Mouse (Mus musculus) kidney, adult 9 months (tissue): Measurements from ENCODE around the gene Mvb12b.

Experiments
- DNase-seq: peaks from one replicate; pipeline ENCODE4 v3.0.0; 2022

Mvb12b gene

DNA sequence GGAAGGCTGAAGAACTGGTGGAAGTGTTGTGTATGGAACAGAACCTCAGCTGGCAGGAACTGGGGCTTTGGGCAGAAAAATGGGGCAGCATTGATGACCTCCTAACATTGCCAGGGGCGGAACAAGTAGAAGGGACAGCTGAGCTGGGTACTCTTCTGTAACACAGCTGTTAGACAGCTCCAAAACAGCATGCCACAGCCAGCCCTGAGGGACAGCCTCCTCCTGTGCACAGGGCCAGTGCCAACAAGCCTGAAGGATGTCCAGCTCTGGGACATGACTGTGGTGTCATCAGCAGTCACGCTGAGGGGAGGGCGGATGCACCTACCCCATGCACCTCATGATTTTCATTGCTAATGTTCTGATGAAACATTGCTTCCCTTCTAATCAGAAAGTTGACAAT is 78.7 kb downstream of the Mvb12b start:
- DNase-seq, result no peak

DNA sequence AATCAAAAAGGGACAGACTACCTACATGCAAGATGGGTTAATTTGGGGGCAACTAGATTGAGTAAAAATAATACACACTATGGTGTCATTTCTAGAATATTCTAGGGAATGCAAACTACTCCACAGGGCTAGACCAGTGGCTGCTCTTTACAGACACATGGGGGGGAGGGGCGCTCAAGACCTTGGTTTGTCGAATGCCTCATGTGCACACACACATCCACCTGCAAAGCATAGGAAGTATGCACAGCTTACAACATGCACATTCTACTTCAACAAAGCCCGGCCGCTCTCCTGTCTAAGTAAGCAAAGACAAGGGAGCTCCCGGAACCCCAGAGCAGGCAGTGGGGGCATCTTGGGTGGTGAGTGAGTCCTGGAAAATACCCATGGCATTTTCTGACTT is 79.7 kb downstream of the Mvb12b start:
- DNase-seq, result no peak

GRCm38 (mm10) chr2:33805640-33806039 is 82.1 kb downstream of the Mvb12b start:
- DNase-seq, result peak; percentile 24

GRCm38 (mm10) chr2:33803717-33804214 is 84.0 kb downstream of the Mvb12b start:
- no peak for DNase-seq

DNA sequence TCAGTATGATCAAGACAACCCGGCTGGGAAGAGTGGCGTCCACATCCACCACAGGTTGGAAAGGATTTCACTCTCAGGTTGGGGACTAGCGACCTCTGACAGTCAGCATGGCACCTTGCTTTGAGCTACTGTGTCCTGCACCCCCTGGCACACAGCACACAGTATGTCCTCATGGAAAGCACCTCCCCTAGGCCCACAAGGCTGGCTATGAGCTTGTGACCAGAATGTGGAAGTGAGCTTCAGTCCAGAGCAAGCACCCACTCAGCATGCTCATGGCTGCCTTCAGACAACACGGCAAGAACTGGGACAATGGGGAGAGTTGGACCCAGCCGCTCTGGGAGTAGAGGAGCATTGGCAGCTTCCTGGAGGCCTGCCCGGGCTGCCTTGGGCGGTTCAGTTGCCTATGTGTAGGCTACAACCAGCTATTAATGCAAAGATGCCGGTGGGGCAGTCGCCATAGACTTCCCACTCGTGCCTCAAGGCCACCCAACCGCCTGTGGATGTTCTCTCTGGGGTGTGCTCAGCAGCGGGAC is 84.6 kb downstream of the Mvb12b start:
- DNase-seq, result no peak

DNA sequence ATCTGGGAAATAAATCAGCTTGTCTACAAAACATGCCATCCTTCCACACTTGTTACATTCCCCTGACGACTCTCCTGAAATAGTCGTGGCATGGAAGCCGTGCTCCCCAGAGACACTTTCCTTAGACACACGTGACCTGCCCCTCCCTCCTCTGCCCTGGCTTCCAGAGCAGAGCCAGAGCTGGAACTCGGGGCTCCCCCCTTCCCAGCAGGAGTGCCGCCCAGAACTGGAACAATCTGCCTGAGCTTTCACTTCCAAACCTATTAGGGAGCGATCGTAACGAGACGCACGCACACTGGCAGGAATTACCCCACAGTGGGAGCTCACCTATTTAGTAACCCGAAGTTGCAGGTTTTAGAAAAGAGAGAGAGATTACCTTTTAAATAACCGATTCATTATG is 86.0 kb downstream of the Mvb12b start:
- no peak for DNase-seq

GRCm38 (mm10) chr2:33801336-33801735 is 86.4 kb downstream of the Mvb12b start:
- no peak for DNase-seq

GRCm38 (mm10) chr2:33800221-33800620 is 87.5 kb downstream of the Mvb12b start:
- DNase-seq, result no peak

DNA sequence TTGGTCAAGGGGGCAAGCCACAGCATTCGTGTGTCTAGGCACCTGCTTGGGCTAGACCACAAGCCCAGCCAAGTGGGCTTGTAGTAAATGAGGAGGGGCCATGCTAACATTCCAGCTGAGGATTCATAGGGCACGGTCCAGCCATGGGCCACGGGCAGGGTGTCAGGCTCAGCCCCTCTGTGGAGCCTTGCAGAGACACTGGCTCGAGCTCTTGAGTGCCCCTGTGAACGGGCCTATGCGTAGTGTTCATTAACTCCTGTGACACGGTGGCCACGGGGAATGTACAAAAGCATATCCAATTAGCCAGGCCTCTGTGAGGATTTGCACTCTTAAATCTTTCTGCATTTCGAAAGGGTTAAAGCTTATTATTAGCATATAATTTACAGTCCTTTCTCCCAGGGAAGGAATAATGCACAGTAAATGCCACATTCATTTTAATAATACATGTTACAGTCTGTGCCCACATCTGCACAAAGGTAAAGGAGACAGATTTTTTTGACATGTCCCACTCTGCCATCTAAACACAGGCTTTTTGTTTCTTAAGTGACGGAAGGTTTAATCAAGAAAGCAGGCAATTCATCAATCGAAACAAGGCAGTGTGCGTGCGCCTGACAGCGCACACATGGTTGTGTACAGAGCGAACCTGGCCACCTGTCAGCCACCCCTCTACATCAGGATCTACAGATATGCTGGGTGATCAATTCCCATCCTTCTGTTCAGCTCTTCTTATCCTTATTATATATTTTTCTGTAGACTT is 91.9 kb downstream of the Mvb12b start:
- DNase-seq, result no peak

- DNase-seq, result no peak
Measured at GRCm38 (mm10) chr2:33795001-33795580, 92.7 kb downstream of the Mvb12b start.

DNA sequence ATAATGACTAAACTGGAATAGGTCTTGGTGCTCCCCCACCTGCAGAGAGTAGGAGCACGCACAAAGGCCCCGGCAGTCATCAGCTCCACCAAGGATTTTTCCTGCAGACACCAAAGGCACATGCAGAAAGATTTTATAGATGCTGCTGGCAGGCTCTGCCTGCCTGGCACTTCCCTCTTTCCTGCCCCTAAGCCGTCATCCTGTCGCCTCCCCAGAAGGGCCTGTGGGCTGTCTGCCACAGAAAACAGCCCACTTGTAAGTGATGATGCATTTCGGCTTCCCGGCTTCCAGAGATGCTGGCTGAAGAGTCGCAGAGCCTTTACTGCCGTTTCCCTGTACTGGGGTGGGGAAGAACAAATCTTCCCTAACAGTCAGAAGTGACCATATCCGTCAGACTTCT is 93.3 kb downstream of the Mvb12b start:
- DNase-seq, result no peak

- DNase-seq, result no peak
Measured at GRCm38 (mm10) chr2:33790301-33790700, 97.4 kb downstream of the Mvb12b start.

DNA sequence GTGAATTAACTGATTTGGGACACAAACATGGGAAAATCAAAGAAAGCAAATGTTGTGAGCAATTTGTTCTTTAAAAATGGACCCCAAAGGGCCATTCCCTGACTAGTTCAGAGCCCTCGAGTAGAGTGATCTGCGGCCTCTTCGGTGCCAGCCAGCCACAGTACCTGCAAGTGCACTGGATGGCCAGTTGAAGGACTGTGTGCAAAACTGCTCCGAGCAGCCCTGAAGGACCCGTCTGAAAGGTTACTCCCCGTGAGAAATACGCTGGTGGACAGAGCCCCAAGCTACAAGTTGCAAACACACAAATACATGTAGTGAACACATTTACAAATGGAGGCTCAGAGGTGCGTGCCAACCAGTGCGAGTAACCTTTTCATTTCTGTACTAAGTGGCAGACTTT is 98.0 kb downstream of the Mvb12b start:
- no peak for DNase-seq

DNA sequence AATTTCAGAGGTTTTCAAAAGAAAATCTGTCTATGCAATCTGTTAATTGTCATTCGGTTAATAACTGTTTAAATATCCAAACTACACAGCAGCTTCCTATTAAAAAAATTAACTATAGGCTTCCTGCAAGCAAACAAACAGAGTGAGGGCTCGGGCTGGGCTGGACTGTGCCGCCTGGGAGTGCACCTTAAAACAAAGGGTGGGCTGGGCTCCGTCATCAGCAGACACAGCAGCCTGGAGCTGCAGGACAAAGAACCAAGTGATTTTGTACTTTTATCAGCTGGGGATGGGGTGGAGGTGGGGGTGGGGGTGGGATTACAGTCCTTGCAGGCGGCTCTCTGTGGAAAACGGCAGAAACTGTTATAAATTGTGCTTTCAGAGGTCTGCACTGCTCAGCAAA is 98.5 kb downstream of the Mvb12b start:
- no peak for DNase-seq

- DNase-seq, result no peak
Measured at GRCm38 (mm10) chr2:33788851-33789250, 98.9 kb downstream of the Mvb12b start.

DNA sequence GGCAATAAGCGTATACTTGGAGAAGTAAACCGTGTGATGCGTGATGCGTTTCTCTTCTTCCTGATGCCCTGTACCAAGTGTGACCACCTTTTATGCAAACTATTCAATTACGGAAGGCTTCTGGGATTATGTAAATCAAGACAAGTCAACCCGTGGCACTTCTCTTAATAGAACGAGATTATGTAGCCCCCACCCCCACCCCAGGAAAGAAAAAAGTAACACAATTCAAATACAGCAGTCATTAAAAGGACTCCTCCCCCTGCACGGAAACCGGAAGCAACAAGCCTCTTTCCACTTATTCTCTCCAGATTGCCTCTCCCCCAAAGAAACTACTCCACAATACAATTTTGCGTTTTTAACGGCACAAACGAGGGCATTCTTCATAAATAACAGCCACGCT is 99.6 kb downstream of the Mvb12b start:
- no peak for DNase-seq

GRCm38 (mm10) chr2:33786064-33786463 is 101.7 kb downstream of the Mvb12b start:
- no peak for DNase-seq

GRCm38 (mm10) chr2:33785596-33785995 is 102.2 kb downstream of the Mvb12b start:
- no peak for DNase-seq

GRCm38 (mm10) chr2:33784721-33785120 is 103.0 kb downstream of the Mvb12b start:
- peak; percentile 68 for DNase-seq

DNA sequence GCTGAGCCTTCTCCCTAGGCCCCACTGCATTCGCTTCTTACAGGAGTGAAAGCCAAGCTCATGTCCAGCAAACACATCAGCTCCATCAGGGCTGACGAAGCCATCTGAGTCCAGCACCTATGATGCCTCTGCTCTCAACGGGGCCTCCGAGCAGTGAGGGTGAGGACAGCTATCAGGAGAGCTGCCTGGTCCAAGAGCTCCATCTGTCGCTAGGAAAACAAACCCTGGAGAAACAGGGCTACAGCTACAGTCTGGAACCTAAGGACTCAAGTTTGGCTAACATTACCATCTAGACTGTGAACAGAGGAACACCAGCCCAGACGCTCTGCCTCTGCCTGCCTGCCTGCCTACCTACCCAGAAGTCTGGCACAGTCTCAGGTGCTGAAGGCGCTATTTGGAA is 104.3 kb downstream of the Mvb12b start:
- DNase-seq, result no peak

DNA sequence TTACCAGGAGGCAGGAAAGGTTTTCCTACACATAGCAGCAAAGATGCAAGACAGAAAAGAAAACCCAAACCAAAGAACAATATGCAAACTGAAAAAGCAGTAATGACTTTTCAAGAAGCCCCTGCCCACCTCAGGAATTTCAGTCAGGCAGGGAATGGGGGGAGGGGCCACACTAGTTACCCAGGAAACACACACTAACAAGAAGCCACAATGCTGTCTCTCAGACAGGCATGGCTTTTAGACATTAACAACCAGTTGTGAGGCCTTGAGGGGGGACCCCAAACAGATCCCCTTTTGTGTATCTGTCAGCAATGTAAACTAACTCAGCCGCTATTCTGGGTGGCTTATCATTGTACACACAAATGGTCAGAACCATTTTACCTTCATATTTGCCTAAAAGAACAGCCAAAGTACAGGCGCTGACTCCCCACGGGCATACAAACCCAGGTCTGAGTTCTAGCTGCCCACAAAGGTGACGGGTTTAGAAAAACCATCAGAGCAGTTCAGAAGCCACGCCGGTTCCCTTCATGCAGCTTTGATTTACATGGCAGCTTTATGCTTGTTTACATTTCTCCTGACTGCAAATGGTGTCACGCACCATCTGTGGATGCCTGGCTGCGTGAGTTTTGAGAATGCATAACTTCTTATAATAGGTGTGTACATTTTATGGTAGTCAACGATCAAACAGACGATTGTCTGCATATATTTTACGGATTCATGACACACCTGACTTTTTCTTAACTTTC is 105.9 kb downstream of the Mvb12b start:
- DNase-seq, result no peak

DNA sequence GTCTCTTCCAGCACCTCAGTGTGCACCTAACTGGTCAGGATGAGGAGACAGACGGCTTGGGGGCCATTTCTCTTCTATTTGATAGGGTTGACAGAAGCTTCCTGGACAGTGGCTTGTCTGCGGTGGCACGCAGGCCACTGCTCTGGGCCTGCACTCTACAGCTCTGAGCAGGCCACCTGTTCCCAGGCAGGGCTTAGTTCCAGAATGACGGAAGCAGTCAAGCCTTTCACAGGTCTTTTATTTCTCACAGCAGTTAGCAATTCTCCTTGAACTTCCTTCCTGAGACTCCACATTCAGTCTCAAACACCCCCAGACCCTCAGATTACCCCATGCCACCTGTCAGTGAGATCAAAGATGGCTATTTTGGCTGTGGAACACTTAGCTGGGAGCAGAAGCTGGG is 109.3 kb downstream of the Mvb12b start:
- no peak for DNase-seq

- DNase-seq, result peak; percentile 48
Measured at GRCm38 (mm10) chr2:33777051-33777450, 110.7 kb downstream of the Mvb12b start.

GRCm38 (mm10) chr2:33774884-33775283 is 112.9 kb downstream of the Mvb12b start:
- DNase-seq, result no peak
